Mouse (Mus musculus) central nervous system, embryonic 11.5 days (tissue): ENCODE data around the gene Gng10. TPM values are rescaled to one million over a fixed set of nuclear protein-coding genes. Genes with fewer than 3 reads are reported as not detected.

ENCODE experiments used
- polyA plus RNA-seq: library from polyadenylated mRNA; depleted of rRNA; stranded (reverse); fragments of >200 nt; gene quantifications from 2 replicates; pipeline ENCODE4 v1.2.3, GENCODE M21; 2012; rRNA removed

Gng10 gene
- 27.5 and 50.3 TPM in 2 replicates for polyA plus RNA-seq

GRCm38 (mm10) chr4:59034918-59035785 is at the start of gene Gng10:
TSS of gene Gng10 (plus strand) at chr4:59035088.

GRCm38 (mm10) chr4:58986540-58987190 is 48.2 kb upstream of the Gng10 start, which contains the start of gene Ptgr1:
TSS of gene Ptgr1 (minus strand) at chr4:58987119.

GRCm38 (mm10) chr4:58994762-58995161 is 40.1 kb upstream of the Gng10 start, which contains the start of gene Dnajc25:
TSS of gene Dnajc25 (plus strand) at chr4:58995062.

GRCm38 (mm10) chr4:59002948-59003805 is 31.7 kb upstream of the Gng10 start, which contains the start of gene Gm20503:
TSS of gene Gm20503 (plus strand) at chr4:59003210.

Other genes with a start within 250 kb of the Gng10 start
- gene Olfr267, start 247.4 kb upstream of the Gng10 start, polyA plus RNA-seq: 0.07 and 0.19 TPM in 2 replicates
- gene Ecpas, start 122.3 kb upstream of the Gng10 start, polyA plus RNA-seq: 29.6 and 32.0 TPM in 2 replicates
- 2.7 and 2.9 TPM in 2 replicates for gene Zkscan16, start 91.5 kb upstream of the Gng10 start, polyA plus RNA-seq
- gene Ptgr1, start 48.0 kb upstream of the Gng10 start, polyA plus RNA-seq: 13.7 and 16.0 TPM in 2 replicates
- gene Dnajc25, start 40.0 kb upstream of the Gng10 start, polyA plus RNA-seq: 4.5 and 5.5 TPM in 2 replicates
- gene Gm20503, start 31.9 kb upstream of the Gng10 start, polyA plus RNA-seq: not detected in 2 replicates
- gene AI481877, start 103.9 kb downstream of the Gng10 start, polyA plus RNA-seq: not detected in 2 replicates
- gene Ugcg, start 154.2 kb downstream of the Gng10 start, polyA plus RNA-seq: 30.5 and 46.9 TPM in 2 replicates